Mouse (Mus musculus) intestine, embryonic 14.5 days (tissue): ENCODE results near the gene Igfals. TPM values are rescaled to one million over a fixed set of nuclear protein-coding genes. Genes with fewer than 3 reads are reported as not detected.
A peak's percentile ranks its signal among the peaks of the same experiment; 100 is the strongest.

ENCODE experiments used
- ATAC-seq: fragments of 200-750 bp; cut with Nextera tagmentation; replicated peaks from 2 replicates; pipeline ENCODE4 v1.8.0; 2017; ENCODE audit warnings: low read depth, moderate number of reproducible peaks, moderate TSS enrichment, moderate library complexity; ENCODE audit not compliant: low FRiP score, low TSS enrichment
- DNase-seq: peaks from one replicate; pipeline ENCODE4 v3.0.0-alpha.2; 2018; ENCODE audit warnings: low spot score
- H3K27ac ChIP-seq: fragments of 300-500 bp; sonication (generic); 2 replicates; pipeline ENCODE4 v1.5.1; 2014; ENCODE audit warnings: low read depth, mild to moderate bottlenecking, control low read depth
- H3K27me3 ChIP-seq: fragments of 300-500 bp; sonication (generic); replicated peaks from 2 replicates; pipeline ENCODE4 v1.6.1; 2014; ENCODE audit warnings: low read length, control low read depth; ENCODE audit not compliant: control insufficient read depth, insufficient read depth
- H3K36me3 ChIP-seq: fragments of 300-500 bp; sonication (generic); 2 replicates; pipeline ENCODE4 v1.6.1; 2014; ENCODE audit warnings: low read length, control low read depth; ENCODE audit not compliant: control insufficient read depth, insufficient read depth
- H3K4me1 ChIP-seq: fragments of 300-500 bp; sonication (generic); replicated peaks from 2 replicates; pipeline ENCODE4 v1.6.1; 2014; ENCODE audit warnings: low read length, control low read depth, mixed read lengths; ENCODE audit not compliant: control insufficient read depth, insufficient read depth
- H3K4me2 ChIP-seq: fragments of 300-500 bp; sonication (generic); 2 replicates; pipeline ENCODE4 v1.6.1; 2014; ENCODE audit warnings: low read length
- H3K4me3 ChIP-seq: fragments of 300-500 bp; sonication (generic); 2 replicates; pipeline ENCODE4 v1.5.1; 2014; ENCODE audit warnings: low read depth, low read length, control low read depth, mixed read lengths
- H3K9ac ChIP-seq: fragments of 300-500 bp; sonication (generic); 2 replicates; pipeline ENCODE4 v1.6.1; 2014; ENCODE audit warnings: mild to moderate bottlenecking, low read length
- H3K9me3 ChIP-seq: fragments of 300-500 bp; sonication (generic); 2 replicates; pipeline ENCODE4 v1.6.1; 2016; ENCODE audit warnings: low read length, control low read depth; ENCODE audit not compliant: control insufficient read depth
- WGBS: fragments of 180-500 bp; shearing (Covaris S2); extraction: QIAGEN DNeasy Blood & Tissue Kit; methylation state at CpG from one replicate; pipeline ENCODE4 v1.1.7; 2014; 5-methylcytosine and 5-hydroxymethylcytosine counted together
- polyA plus RNA-seq: library from polyadenylated mRNA; unstranded; fragments of >200 nt; fragmentation: Nextera tagmentation; extraction: Ambion mirVana; gene quantifications from 2 replicates; pipeline ENCODE4 v1.2.1, GENCODE M21; 2014

Gene Igfals
- polyA plus RNA-seq, 1 experiment from 2014 or later: 0.84 TPM

- no peak overlapping the region for H3K4me3 ChIP-seq
- ATAC-seq (no peak), DNase-seq (no peak)
- H3K4me2 ChIP-seq: no peak overlapping the region
- H3K27me3 ChIP-seq: no peaks in the 10 kb centered on the region
- no peaks in the 10 kb centered on the region for H3K9me3 ChIP-seq
- no peaks in the 10 kb centered on the region for H3K36me3 ChIP-seq
- H3K4me1 ChIP-seq: 0 out of 2 replicates have a peak, but pooled peaks cover 5% of the 10 kb centered on the region
- no peak overlapping the region for H3K27ac ChIP-seq
- no peak overlapping the region for H3K9ac ChIP-seq
- WGBS: 62% methylated on average over 1 of the region's 1 CpGs
Observed at GRCm38 (mm10) chr17:24874405-24874745, 8.6 kb downstream of the Igfals start.

DNA sequence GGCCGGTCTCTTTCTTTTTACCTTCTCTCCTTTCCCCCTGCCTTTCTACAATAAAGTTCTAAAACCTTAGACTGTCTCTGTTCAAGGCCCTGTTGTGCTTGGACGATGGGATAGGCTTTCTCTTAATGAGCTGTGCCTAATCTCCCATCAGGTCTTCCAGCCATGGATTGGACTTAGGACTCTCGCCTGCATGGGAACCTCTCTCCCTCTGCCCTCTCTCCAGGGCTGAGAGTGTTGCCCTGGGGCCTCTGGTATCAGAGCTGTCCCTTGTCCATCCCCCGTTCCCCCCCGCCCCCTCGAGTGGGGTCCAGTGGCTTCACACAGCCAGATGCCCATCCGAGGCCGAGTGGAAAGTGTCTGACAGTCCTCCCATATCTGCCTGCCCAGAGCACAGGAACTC is 9.2 kb downstream of the Igfals start:
- H3K27ac ChIP-seq: no peak overlapping the region

GRCm38 (mm10) chr17:24877336-24878116 is 11.7 kb downstream of the Igfals start:
- Histone ChIP-seq H3K4me2 (no peak overlapping the region), H3K9me3 (no peaks in the 10 kb centered on the region), H3K36me3 (peaks cover 5% of the 10 kb centered on the region), H3K4me3 (no peak overlapping the region), H3K27me3 (no peaks in the 10 kb centered on the region), H3K4me1 (0 out of 2 replicates have a peak, but pooled peaks cover 5% of the 10 kb centered on the region), H3K9ac (0 out of 2 replicates have a peak overlapping the region, but pooled peaks have one; percentile 22), H3K27ac (no peak overlapping the region)
- DNase-seq (no peak), ATAC-seq (no peak)
- WGBS: 41% methylated on average over 10 of the region's 10 CpGs

More for the DNA sequence above, 9.2 kb downstream of the Igfals start:
- H3K4me1 ChIP-seq: 0 out of 2 replicates have a peak, but pooled peaks cover 5% of the 10 kb centered on the region
- ATAC-seq: no peak
- WGBS: 80% methylated on average over 8 of the region's 8 CpGs
- H3K27me3 ChIP-seq: no peaks in the 10 kb centered on the region
- no peaks in the 10 kb centered on the region for H3K9me3 ChIP-seq
- H3K36me3 ChIP-seq: no peaks in the 10 kb centered on the region
- H3K4me3 ChIP-seq: no peak overlapping the region
- DNase-seq: no peak
- H3K4me2 ChIP-seq: no peak overlapping the region
- no peak overlapping the region for H3K9ac ChIP-seq

GRCm38 (mm10) chr17:24878117-24878397 is 12.3 kb downstream of the Igfals start:
- ATAC-seq: 0 out of 2 replicates have a peak, but pooled peaks have one; percentile 37
- H3K27ac ChIP-seq: no peak overlapping the region
- peaks cover 10% of the 10 kb centered on the region for H3K36me3 ChIP-seq
- no peak overlapping the region for H3K4me2 ChIP-seq
- 0 out of 2 replicates have a peak, but pooled peaks cover 5% of the 10 kb centered on the region for H3K4me1 ChIP-seq
- 24% methylated on average over 5 of the region's 5 CpGs for WGBS
- H3K9ac ChIP-seq: no peak overlapping the region
- DNase-seq: no peak
- no peaks in the 10 kb centered on the region for H3K9me3 ChIP-seq
- no peaks in the 10 kb centered on the region for H3K27me3 ChIP-seq
- no peak overlapping the region for H3K4me3 ChIP-seq

DNA sequence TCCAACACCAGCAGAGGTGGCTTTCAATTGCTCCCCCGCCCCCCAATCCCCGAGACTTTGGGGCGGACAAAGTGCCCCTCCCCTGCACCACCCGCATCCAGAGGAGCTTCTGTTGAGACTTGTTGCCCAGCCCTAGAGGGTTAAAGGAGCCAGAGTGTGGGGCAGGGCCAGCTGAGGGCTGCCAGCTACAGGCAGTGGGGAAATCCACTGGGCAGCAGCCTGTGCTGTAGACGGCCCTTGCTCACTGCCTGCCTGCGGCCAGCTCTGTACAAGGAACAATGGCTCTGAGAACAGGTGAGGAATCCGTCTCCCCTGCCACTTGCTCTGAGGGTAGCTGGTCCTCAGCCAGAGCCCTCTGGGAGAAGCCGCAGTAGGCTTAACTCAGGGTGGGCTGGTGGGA is 12.7 kb downstream of the Igfals start:
- Histone ChIP-seq H3K9ac (no peak overlapping the region), H3K9me3 (no peaks in the 10 kb centered on the region), H3K27ac (no peak overlapping the region), H3K4me2 (no peak overlapping the region), H3K27me3 (no peaks in the 10 kb centered on the region), H3K4me1 (0 out of 2 replicates have a peak, but pooled peaks cover 5% of the 10 kb centered on the region), H3K36me3 (peaks cover 15% of the 10 kb centered on the region), H3K4me3 (no peak overlapping the region)
- 74% methylated on average over 8 of the region's 8 CpGs for WGBS
- no peak for DNase-seq
- ATAC-seq: no peak

DNA sequence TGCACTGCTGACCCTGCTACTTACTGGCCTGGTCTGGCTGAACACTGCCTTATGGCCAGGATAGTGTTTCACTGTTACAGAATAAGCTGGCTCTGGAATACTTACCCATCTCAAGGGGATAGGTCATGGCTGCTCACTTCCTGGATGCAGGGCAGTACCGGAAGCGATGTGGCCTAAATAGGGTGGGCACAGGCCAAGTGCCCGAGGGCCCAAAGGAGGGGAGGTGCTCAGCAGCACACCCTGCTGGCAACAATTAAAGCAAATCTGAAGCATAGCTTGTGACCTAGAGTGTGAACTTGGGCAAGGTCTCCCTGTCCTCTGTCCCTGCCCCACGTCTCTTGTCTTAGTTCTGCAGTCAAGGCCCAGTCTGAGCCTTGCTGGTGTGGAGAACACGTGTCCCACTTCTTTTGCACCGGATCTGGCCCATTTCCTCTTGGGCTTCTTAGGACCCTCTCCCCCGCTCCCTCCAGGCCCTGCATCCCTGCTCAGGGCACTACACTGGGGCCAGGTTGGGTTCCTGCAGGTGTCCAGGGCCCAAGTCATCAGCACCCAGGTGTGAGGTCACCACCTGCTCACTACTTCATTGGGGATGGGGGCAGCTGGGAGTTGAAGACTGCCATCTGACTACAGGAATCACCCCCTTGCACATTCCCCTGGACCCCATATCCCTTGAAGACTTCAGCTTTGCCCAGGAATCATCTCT is 16.1 kb downstream of the Igfals start:
- DNase-seq (no peak), ATAC-seq (no peak)
- Histone ChIP-seq H3K27me3 (no peaks in the 10 kb centered on the region), H3K4me2 (no peak overlapping the region), H3K9me3 (no peaks in the 10 kb centered on the region), H3K27ac (no peak overlapping the region), H3K4me3 (no peak overlapping the region), H3K9ac (no peak overlapping the region), H3K36me3 (peaks cover 21% of the 10 kb centered on the region), H3K4me1 (peaks cover 12% of the 10 kb centered on the region)
- 44% methylated on average over 7 of the region's 7 CpGs for WGBS

DNA sequence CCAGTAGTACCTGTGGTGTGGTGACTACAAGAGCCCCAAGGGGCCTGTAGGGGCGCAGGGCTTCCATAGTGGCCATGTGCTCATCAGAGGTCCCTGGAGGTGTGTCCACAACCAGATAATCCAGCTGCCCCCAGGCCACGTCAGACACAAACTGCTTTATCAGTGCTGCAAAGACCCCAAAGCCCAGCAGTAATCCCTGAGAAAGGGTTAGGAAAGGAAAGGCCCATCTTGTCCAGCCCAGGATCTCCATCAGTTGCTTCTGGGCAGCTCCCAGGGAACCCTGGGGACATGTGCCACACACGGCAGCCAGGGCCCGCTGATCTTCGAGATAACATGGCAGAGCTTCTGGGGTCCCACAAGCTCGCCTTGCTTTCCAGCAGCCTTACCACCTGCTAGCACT is 18.6 kb downstream of the Igfals start:
- H3K4me2 ChIP-seq: no peak overlapping the region
- H3K27me3 ChIP-seq: no peaks in the 10 kb centered on the region
- no peak overlapping the region for H3K9ac ChIP-seq
- no peak overlapping the region for H3K4me3 ChIP-seq
- DNase-seq (no peak), ATAC-seq (no peak)
- 79% methylated on average over 6 of the region's 6 CpGs for WGBS
- no peaks in the 10 kb centered on the region for H3K9me3 ChIP-seq
- H3K27ac ChIP-seq: no peak overlapping the region
- H3K4me1 ChIP-seq: peaks cover 16% of the 10 kb centered on the region
- H3K36me3 ChIP-seq: peaks cover 28% of the 10 kb centered on the region

GRCm38 (mm10) chr17:24885356-24886133 is 19.7 kb downstream of the Igfals start:
- Histone ChIP-seq H3K27me3 (no peaks in the 10 kb centered on the region), H3K4me3 (peak overlapping the region; percentile 92), H3K9ac (peak overlapping the region; percentile 71), H3K9me3 (no peaks in the 10 kb centered on the region), H3K4me1 (peaks cover 16% of the 10 kb centered on the region), H3K36me3 (peaks cover 39% of the 10 kb centered on the region), H3K27ac (no peak overlapping the region), H3K4me2 (peak overlapping the region; percentile 91)
- DNase-seq (no peak), ATAC-seq (no peak)
- 25% methylated on average over 22 of the region's 22 CpGs for WGBS
